Mouse (Mus musculus) CD4-positive helper T cell, adult 2 months (primary cell): ENCODE measurements around the gene Gm128.

ENCODE experiments used
- DNase-seq: peaks from one replicate; pipeline ENCODE4 v3.0.0-alpha.2; 2012; ENCODE audit warnings: low read depth, missing footprints, low spot score

The Gm128 gene

GRCm38 (mm10) chr3:95200132-95200531 lies 41.3 kb downstream of the Gm128 start:
- no peak for DNase-seq

GRCm38 (mm10) chr3:95199101-95199500 lies 42.3 kb downstream of the Gm128 start:
- DNase-seq = no peak

- no peak for DNase-seq
Measured at GRCm38 (mm10) chr3:95195772-95196171, 45.6 kb downstream of the Gm128 start.

- no peak for DNase-seq
Measured at GRCm38 (mm10) chr3:95194721-95195135, 46.7 kb downstream of the Gm128 start.
